Mouse (Mus musculus) mouse embryonic stem cell (cell line): ENCODE measurements around the gene Cdkl2.

Experiments used
- in situ Hi-C, 2 experiments: fragments of 300-500 bp; cut with MboI; formaldehyde crosslinking; loops; 1 replicate in 1 of 2; 3 replicates in 1 of 2; pipeline ENCODE4 v1.14.3; 2019 to 2020; ENCODE audit warnings: low sequenced_read_pairs in 2 of 2, low pct_unique_long_range_greater_than_20kb in 1 of 2, mixed read lengths in 1 of 2; ENCODE audit not compliant: unreplicated experiment in 1 of 2

Cdkl2 gene

GRCm38 (mm10) chr5:92043783-92044182 is at the start of gene Cdkl2:
TSS of gene Cdkl2 (minus strand) at chr5:92043883.
- in situ Hi-C loops, result no loop called here

- in situ Hi-C loops, result no loop called here
Observed at GRCm38 (mm10) chr5:92087469-92087868, 43.8 kb upstream of the Cdkl2 start.

- in situ Hi-C loops, result no loop called here
Observed at GRCm38 (mm10) chr5:92085821-92086550, 42.3 kb upstream of the Cdkl2 start.

GRCm38 (mm10) chr5:92085246-92085645 is 41.6 kb upstream of the Cdkl2 start:
- in situ Hi-C loops, result no loop called here

GRCm38 (mm10) chr5:92083417-92084038 is 39.8 kb upstream of the Cdkl2 start, which contains the start of gene G3bp2:
TSS of gene G3bp2 (minus strand) at chr5:92083719.
- in situ Hi-C loops, result loop anchor here in 1 of 2 experiments (5.0 kb wide), 1 partner anchor 34 kb away; no protein-coding TSS in a partner anchor

GRCm38 (mm10) chr5:92082821-92083401 is 39.2 kb upstream of the Cdkl2 start:
- in situ Hi-C loops, result loop anchor here in 1 of 2 experiments (5.0 kb wide), 1 partner anchor 34 kb away; no protein-coding TSS in a partner anchor

- in situ Hi-C loops, result loop anchor here in 1 of 2 experiments (5.0 kb wide), 1 partner anchor 36 kb away; no protein-coding TSS in a partner anchor
Observed at GRCm38 (mm10) chr5:92081326-92081725, 37.6 kb upstream of the Cdkl2 start.

- in situ Hi-C loops, result loop anchor here in 1 of 2 experiments (5.0 kb wide), 1 partner anchor 37 kb away; no protein-coding TSS in a partner anchor
Observed at GRCm38 (mm10) chr5:92080400-92080799, 36.7 kb upstream of the Cdkl2 start.

GRCm38 (mm10) chr5:92079304-92079703 is 35.6 kb upstream of the Cdkl2 start:
- in situ Hi-C loops, result loop anchor here in 1 of 2 experiments (5.0 kb wide), 1 partner anchor 38 kb away; no protein-coding TSS in a partner anchor

GRCm38 (mm10) chr5:92078751-92079150 is 35.1 kb upstream of the Cdkl2 start:
- in situ Hi-C loops, result loop anchor here in 1 of 2 experiments (5.0 kb wide), 1 partner anchor 39 kb away; no protein-coding TSS in a partner anchor

- in situ Hi-C loops, result loop anchor here in 1 of 2 experiments (5.0 kb wide), 1 partner anchor 41 kb away; no protein-coding TSS in a partner anchor
Observed at GRCm38 (mm10) chr5:92076273-92076672, 32.6 kb upstream of the Cdkl2 start.

GRCm38 (mm10) chr5:92074061-92074460 is 30.4 kb upstream of the Cdkl2 start:
- in situ Hi-C loops, result no loop called here

GRCm38 (mm10) chr5:92063192-92063591 is 19.5 kb upstream of the Cdkl2 start:
- in situ Hi-C loops, result no loop called here

- in situ Hi-C loops, result no loop called here
Observed at GRCm38 (mm10) chr5:92052866-92053265, 9.2 kb upstream of the Cdkl2 start.

- in situ Hi-C loops, result no loop called here
Observed at GRCm38 (mm10) chr5:92050419-92050818, 6.7 kb upstream of the Cdkl2 start.

GRCm38 (mm10) chr5:92042377-92043348 is 1.0 kb downstream of the Cdkl2 start:
- in situ Hi-C loops, result no loop called here

GRCm38 (mm10) chr5:92019960-92020359 is 23.7 kb downstream of the Cdkl2 start:
- in situ Hi-C loops, result no loop called here

- in situ Hi-C loops, result no loop called here
Observed at GRCm38 (mm10) chr5:92011756-92012155, 31.9 kb downstream of the Cdkl2 start.
